Mouse (Mus musculus) erythroblast, embryonic 14.5 days (primary cell): ENCODE data around the gene Zbtb22.
"Not testable (repeated sequence)": the region's sequence is repeated elsewhere in the genome, so short reads cannot be mapped to it uniquely, and the experiment has no call there.

Experiments
- GATA1 ChIP-seq: IDR thresholded peaks from 2 replicates; pipeline ENCODE4 v1.6.1; 2012; ENCODE audit warnings: low read length, inconsistent platforms, mixed read lengths
- TAL1 ChIP-seq: IDR thresholded peaks from 3 replicates; pipeline ENCODE4 v1.6.1; 2012; ENCODE audit warnings: low read length, inconsistent platforms, mixed read lengths

DNA sequence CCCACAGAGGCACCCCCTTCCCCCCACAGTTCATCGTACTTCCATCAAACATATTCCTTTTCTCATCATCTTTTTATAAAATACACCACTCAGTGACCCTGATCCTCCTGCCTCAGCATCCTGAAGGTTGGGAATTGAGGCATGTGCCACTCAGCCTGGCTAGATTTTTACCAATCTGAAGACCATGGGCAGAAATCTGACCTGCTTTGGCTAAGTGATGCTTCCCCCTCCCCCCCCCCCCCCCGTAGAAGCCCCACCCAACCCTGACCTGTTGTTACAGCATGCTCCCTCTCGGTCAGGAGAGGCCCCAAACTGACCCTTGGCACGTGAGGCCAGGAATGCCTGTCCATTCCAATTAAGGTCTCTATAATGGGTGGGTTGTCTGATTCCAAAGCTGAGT, 10.9 kb upstream of the Zbtb22 start, which contains the start of gene Platr17:
- not testable (repeated sequence) for TF ChIP-seq TAL1, GATA1
